Mouse (Mus musculus) myocyte (in vitro differentiated cells): ENCODE measurements at regions not wholly inside any gene's neighbourhood (a gene's known extent, or its start where the extent isn't known, plus 50 kb on each side); places are given as distances from the start of the nearest gene placed in this dataset.

ENCODE experiments used
- E2F4 ChIP-seq: IDR thresholded peaks from one replicate; pipeline ENCODE4 v1.6.1; 2011; ENCODE audit warnings: mild to moderate bottlenecking, control low read depth, moderate library complexity; ENCODE audit not compliant: insufficient read depth
- POLR2A ChIP-seq: IDR thresholded peaks from one replicate; pipeline ENCODE4 v1.6.1; 2011; ENCODE audit warnings: low read depth, mild to moderate bottlenecking, control low read depth, moderate library complexity; ENCODE audit not compliant: insufficient read length
- TCF12 ChIP-seq: IDR thresholded peaks from one replicate; pipeline ENCODE4 v1.6.1; 2011; ENCODE audit warnings: mild to moderate bottlenecking, control low read depth; ENCODE audit not compliant: poor library complexity, insufficient read depth, severe bottlenecking

GRCm38 (mm10) chr11:8377301-8377700 is 287.0 kb downstream of the Tns3 start:
- TF ChIP-seq TCF12 (no peak), POLR2A (no peak), E2F4 (no peak)
